Comparison of ENCODE assay signal across 16 mouse cellular contexts in the genomic region with DNA sequence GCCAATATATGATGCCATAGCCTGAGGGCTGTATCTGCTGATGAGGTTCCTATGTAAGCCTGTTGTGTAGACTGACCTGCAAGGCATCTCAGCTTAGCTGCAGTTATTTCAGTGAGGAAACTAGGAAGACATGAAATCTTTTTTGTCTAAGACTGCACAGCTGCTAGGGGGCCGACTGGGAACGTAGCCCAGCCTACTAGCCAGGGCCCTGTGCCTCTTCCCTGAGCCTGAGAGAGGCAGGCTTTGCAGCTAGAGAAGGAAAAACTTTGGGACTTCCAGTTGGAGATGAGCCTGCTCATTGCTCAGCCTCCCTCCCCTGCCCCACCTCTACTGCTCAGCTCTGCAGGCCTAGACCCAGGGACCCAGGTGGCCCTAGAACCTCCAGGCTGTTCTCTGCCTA. TPM values are rescaled to one million over a fixed set of nuclear protein-coding genes. Genes with fewer than 3 reads are reported as not detected.
DNase-seq lines count a peak whose midpoint lies in the region; ATAC-seq and TF ChIP-seq lines count a peak whose summit lies in the region.
"Had no signal": no experiment of that assay in that cellular context is flagged by ENCODE, and none has a peak within 500 bp of the region (broad histone marks: within the 10 kb centered on the region; RNA-seq: fewer than 3 reads in every experiment).

No protein-coding gene starts in this region.

- no peak for TF ChIP-seq POLR2A in lung, adult 2 months (IDR thresholded peaks at IDR 0.05; ENCODE audit: borderline replicate concordance, extremely low read depth, low read depth, low read length)

- DNase-seq in forebrain, postnatal 0 days = peak; percentile 56
- DNase-seq in lung, postnatal 14 days = peak; percentile 17
- DNase-seq in lung, adult 2 months = no peak
- peak; percentile 34 for DNase-seq in left cerebral cortex, adult 11 months (ENCODE audit: low spot score)
- DNase-seq in right cerebral cortex, postnatal 4 days = peak; percentile 63
- DNase-seq: liver, embryonic 13.5 days had no signal

- no peak overlapping the region for H3K4me3 ChIP-seq in forebrain, postnatal 0 days (ENCODE audit: low read depth, low read length)
- H3K4me3 ChIP-seq in forebrain, embryonic 16.5 days (replicated peaks; ENCODE audit: low read length) = no peak overlapping the region
- H3K4me3 ChIP-seq in lung, adult 2 months (replicated peaks; ENCODE audit: extremely low read depth, low read depth, low read length) = no peak overlapping the region
- H3K4me3 ChIP-seq in forebrain, embryonic 12.5 days (replicated peaks) = no peak overlapping the region
- no peak overlapping the region for H3K4me3 ChIP-seq in hindbrain, embryonic 12.5 days
- H3K4me3 ChIP-seq: erythroblast, embryonic 14.5 days; heart, embryonic 13.5 days; liver, embryonic 13.5 days had no signal

- no peak overlapping the region for H3K9ac ChIP-seq in forebrain, postnatal 0 days
- H3K9ac ChIP-seq in forebrain, embryonic 16.5 days (replicated peaks; ENCODE audit: low read depth, low read length) = no peak overlapping the region
- H3K9ac ChIP-seq in forebrain, embryonic 12.5 days = no peak overlapping the region
- H3K9ac ChIP-seq in hindbrain, embryonic 12.5 days = no peak overlapping the region
- H3K9ac ChIP-seq: heart, embryonic 13.5 days; liver, embryonic 13.5 days had no signal

- no peak overlapping the region for H3K27ac ChIP-seq in forebrain, postnatal 0 days (ENCODE audit: low read depth, low read length)
- H3K27ac ChIP-seq in forebrain, embryonic 16.5 days (ENCODE audit: low read length) = no peak overlapping the region
- H3K27ac ChIP-seq in forebrain, embryonic 12.5 days = no peak overlapping the region
- no peak overlapping the region for H3K27ac ChIP-seq in hindbrain, embryonic 12.5 days
- H3K27ac ChIP-seq: heart, embryonic 13.5 days; liver, embryonic 13.5 days; macrophage had no signal

- H3K36me3 ChIP-seq in forebrain, postnatal 0 days (ENCODE audit: insufficient read depth) = no peaks in the 10 kb centered on the region
- no peaks in the 10 kb centered on the region for H3K36me3 ChIP-seq in forebrain, embryonic 16.5 days (ENCODE audit: control insufficient read depth, insufficient read depth)
- H3K36me3 ChIP-seq in forebrain, embryonic 12.5 days (replicated peaks) = no peaks in the 10 kb centered on the region
- no peaks in the 10 kb centered on the region for H3K36me3 ChIP-seq in hindbrain, embryonic 12.5 days
- H3K36me3 ChIP-seq: heart, embryonic 13.5 days; liver, embryonic 13.5 days had no signal

- 24% methylated on average over 2 of the region's 2 CpGs for WGBS in forebrain, postnatal 0 days
- WGBS in forebrain, embryonic 16.5 days = 52% methylated on average over 2 of the region's 2 CpGs
- 63% methylated on average over 2 of the region's 2 CpGs for WGBS in lung, adult 2 months
- 83% methylated on average over 2 of the region's 2 CpGs for WGBS in forebrain, embryonic 12.5 days
- WGBS in hindbrain, embryonic 12.5 days = 74% methylated on average over 2 of the region's 2 CpGs

- peaks cover 7% of the 10 kb centered on the region; the same call in 1 of the 2 replicates for H3K4me1 ChIP-seq in forebrain, postnatal 0 days (ENCODE audit: insufficient read depth)
- H3K4me1 ChIP-seq in forebrain, embryonic 16.5 days (replicated peaks; ENCODE audit: control insufficient read depth, insufficient read depth, low read length) = peaks cover 9% of the 10 kb centered on the region
- H3K4me1 ChIP-seq in lung, adult 2 months (ENCODE audit: control insufficient read depth, insufficient read depth, low read length) = peaks cover 5% of the 10 kb centered on the region
- peaks cover 15% of the 10 kb centered on the region for H3K4me1 ChIP-seq in forebrain, embryonic 12.5 days
- peaks cover 12% of the 10 kb centered on the region for H3K4me1 ChIP-seq in hindbrain, embryonic 12.5 days

- H3K27me3 ChIP-seq in forebrain, postnatal 0 days (ENCODE audit: insufficient read depth, low read length) = no peaks in the 10 kb centered on the region
- H3K27me3 ChIP-seq in forebrain, embryonic 16.5 days (replicated peaks; ENCODE audit: control insufficient read depth, insufficient read depth, low read length) = no peaks in the 10 kb centered on the region
- peaks cover 16% of the 10 kb centered on the region for H3K27me3 ChIP-seq in forebrain, embryonic 12.5 days
- H3K27me3 ChIP-seq in hindbrain, embryonic 12.5 days = peaks cover 15% of the 10 kb centered on the region

- TF ChIP-seq CTCF in forebrain, postnatal 0 days (IDR thresholded peaks at IDR 0.05; ENCODE audit: low read depth) = peak; percentile 17; the same call in 1 of the 2 replicates
- no peak for TF ChIP-seq CTCF in lung, adult 2 months (IDR thresholded peaks at IDR 0.05; ENCODE audit: insufficient read depth, low read length)

- H3K9me3 ChIP-seq in forebrain, postnatal 0 days (ENCODE audit: low read length) = no peaks in the 10 kb centered on the region
- H3K9me3 ChIP-seq in forebrain, embryonic 16.5 days (ENCODE audit: control insufficient read depth, low read length) = no peaks in the 10 kb centered on the region
- H3K9me3 ChIP-seq in forebrain, embryonic 12.5 days = no peaks in the 10 kb centered on the region
- no peaks in the 10 kb centered on the region for H3K9me3 ChIP-seq in hindbrain, embryonic 12.5 days (replicated peaks)
- H3K9me3 ChIP-seq: G1E; heart, embryonic 13.5 days; liver, embryonic 13.5 days had no signal

- ATAC-seq in forebrain, postnatal 0 days = no peak; the same call in 1 of the 2 replicates
- no peak for ATAC-seq in forebrain, embryonic 16.5 days
- no peak for ATAC-seq in forebrain, embryonic 12.5 days (ENCODE audit: low FRiP score)
- no peak for ATAC-seq in hindbrain, embryonic 12.5 days (ENCODE audit: low FRiP score)

- no peak overlapping the region for H3K4me2 ChIP-seq in forebrain, postnatal 0 days (ENCODE audit: low read depth)
- no peak overlapping the region for H3K4me2 ChIP-seq in forebrain, embryonic 16.5 days (ENCODE audit: low read length)
- H3K4me2 ChIP-seq in forebrain, embryonic 12.5 days = no peak overlapping the region
- no peak overlapping the region for H3K4me2 ChIP-seq in hindbrain, embryonic 12.5 days (replicated peaks)
- H3K4me2 ChIP-seq: heart, embryonic 13.5 days; liver, embryonic 13.5 days had no signal

RNA-seq across cellular contexts. Expression of a gene that starts 2.9 kb away (rescaled TPM):
- 3.4 and 6.5 TPM in 2 replicates for total RNA-seq in forebrain, postnatal 0 days (2014; rRNA removed)
- 4.0 and 4.9 TPM in 2 replicates for polyA plus RNA-seq in forebrain, postnatal 0 days (2015; fragmentation: Nextera tagmentation; extraction: Ambion mirVana)
- 4.4 and 5.4 TPM in 2 replicates for polyA plus RNA-seq in forebrain, embryonic 16.5 days (2015; fragmentation: Nextera tagmentation; extraction: Ambion mirVana)
- polyA plus RNA-seq in lung, adult 2 months (2012; rRNA removed) = 5.6 and 8.0 TPM in 2 replicates
- 1.9 and 2.6 TPM in 2 replicates for polyA plus RNA-seq in forebrain, embryonic 12.5 days (2016; fragmentation: Nextera tagmentation; extraction: Ambion mirVana)
- 2.8 and 3.8 TPM in 2 replicates for polyA plus RNA-seq in hindbrain, embryonic 12.5 days (2016; fragmentation: Nextera tagmentation; extraction: Ambion mirVana)
- total RNA-seq: monocyte, adult 5-6 weeks had no signal
- polyA plus RNA-seq: erythroblast, embryonic 14.5 days; G1E; liver, embryonic 13.5 days; macrophage; small intestine, adult 2 months had no signal

RNA-seq across cellular contexts. Expression of a gene that starts 30.9 kb away (rescaled TPM):
- 16.6 and 24.6 TPM in 2 replicates for total RNA-seq in forebrain, postnatal 0 days (2014; rRNA removed)
- 16.2 and 17.5 TPM in 2 replicates for polyA plus RNA-seq in forebrain, postnatal 0 days (2015; fragmentation: Nextera tagmentation; extraction: Ambion mirVana)
- polyA plus RNA-seq in forebrain, embryonic 16.5 days (2015; fragmentation: Nextera tagmentation; extraction: Ambion mirVana) = 11.6 and 14.3 TPM in 2 replicates
- polyA plus RNA-seq in lung, adult 2 months (2012; rRNA removed) = 55.7 and 145 TPM in 2 replicates
- polyA plus RNA-seq in forebrain, embryonic 12.5 days (2016; fragmentation: Nextera tagmentation; extraction: Ambion mirVana) = 3.8 and 4.3 TPM in 2 replicates
- polyA plus RNA-seq in hindbrain, embryonic 12.5 days (2016; fragmentation: Nextera tagmentation; extraction: Ambion mirVana) = 6.3 and 6.9 TPM in 2 replicates
- total RNA-seq: monocyte, adult 5-6 weeks; neutrophil, adult 5-6 weeks had no signal
- polyA plus RNA-seq: erythroblast, embryonic 14.5 days; G1E had no signal

RNA-seq across cellular contexts. Expression of a gene that starts 54.7 kb away (rescaled TPM):
- 70.2 and 71.3 TPM in 2 replicates for total RNA-seq in forebrain, postnatal 0 days (2014; rRNA removed)
- 54.2 and 67.8 TPM in 2 replicates for polyA plus RNA-seq in forebrain, postnatal 0 days (2015; fragmentation: Nextera tagmentation; extraction: Ambion mirVana)
- 33.3 and 38.0 TPM in 2 replicates for polyA plus RNA-seq in forebrain, embryonic 16.5 days (2015; fragmentation: Nextera tagmentation; extraction: Ambion mirVana)
- 14.7 and 17.9 TPM in 2 replicates for polyA plus RNA-seq in lung, adult 2 months (2012; rRNA removed)
- 2.0 TPM in 2 replicates for polyA plus RNA-seq in forebrain, embryonic 12.5 days (2016; fragmentation: Nextera tagmentation; extraction: Ambion mirVana)
- 13.0 and 19.4 TPM in 2 replicates for polyA plus RNA-seq in hindbrain, embryonic 12.5 days (2016; fragmentation: Nextera tagmentation; extraction: Ambion mirVana)
- total RNA-seq: monocyte, adult 5-6 weeks; neutrophil, adult 5-6 weeks had no signal
- polyA plus RNA-seq: erythroblast, embryonic 14.5 days; G1E had no signal
